Mouse (Mus musculus) brain, embryonic 14.5 days (tissue): ENCODE measurements around the gene Chrna1.

Experiments used
- CTCF ChIP-seq: fragments of 200-500 bp; IDR thresholded peaks from 2 replicates; pipeline ENCODE4 v1.5.1; 2012; ENCODE audit warnings: inconsistent platforms, mild to moderate bottlenecking, moderate library complexity, borderline replicate concordance; ENCODE audit not compliant: insufficient read depth, insufficient read length; ENCODE audit errors: extremely low read depth
- POLR2A ChIP-seq: fragments of 200-500 bp; IDR thresholded peaks from 2 replicates; pipeline ENCODE4 v1.6.1; 2012; ENCODE audit warnings: mild to moderate bottlenecking, inconsistent platforms, borderline replicate concordance; ENCODE audit not compliant: poor library complexity, insufficient read depth, insufficient read length, severe bottlenecking; ENCODE audit errors: extremely low read depth

DNA sequence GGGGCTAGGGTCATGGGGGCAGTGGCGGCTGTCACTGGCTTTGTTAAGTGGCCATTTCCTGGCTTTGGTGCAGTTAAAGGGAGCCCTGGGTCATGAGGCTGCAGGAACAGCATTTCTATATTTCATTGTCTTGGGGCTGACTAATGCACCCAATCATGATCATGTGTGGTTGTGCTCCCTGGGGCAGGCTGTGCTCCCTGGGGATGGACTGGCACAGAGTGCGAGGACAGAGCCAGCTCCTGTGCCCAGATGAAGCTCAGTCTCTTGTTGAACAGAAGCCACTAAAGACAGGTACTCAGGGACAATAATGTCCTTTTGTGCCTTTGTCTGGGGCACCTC, 12.9 kb upstream of the Chrna1 start:
- TF ChIP-seq CTCF (no peak), POLR2A (no peak)
